Mouse (Mus musculus): ENCODE measurements around the gene Gfm2. TPM values are rescaled to one million over a fixed set of nuclear protein-coding genes. Genes with fewer than 3 reads are reported as not detected.
"Not testable (repeated sequence)": the region's sequence is repeated elsewhere in the genome, so short reads cannot be mapped to it uniquely, and the experiment has no call there.

The Gfm2 gene
- total RNA-seq (2018; cell fraction: chromatin; rRNA removed) = 100 to 1,000 TPM in 14 of 26 experiments, 10 to 100 TPM in 12; 34.0 to 178 (median 108) TPM
- total RNA-seq (2018; cell fraction: cytosol; rRNA removed) = 10 to 100 TPM; 12.9 to 26.3 (median 20.0) TPM
- 100 to 1,000 TPM in 1 of 26 experiments, 10 to 100 TPM in 25; 25.4 to 104 (median 52.0) TPM for total RNA-seq (2018; cell fraction: nucleus; rRNA removed)
- 18.1 to 28.5 TPM (median 20.5 TPM) in 3 replicates for polyA plus RNA-seq (2018)

- 1% methylated on average over 51 of the region's 57 CpGs for WGBS (ENCODE audit: missing documents)
- peaks cover 48% of the 10 kb centered on the region for H3K79me2 ChIP-seq (ENCODE audit: inconsistent target)
- peaks cover 26% of the 10 kb centered on the region for H3K36me3 ChIP-seq (ENCODE audit: inconsistent target)
- H3K4me3 ChIP-seq (ENCODE audit: inconsistent target) = peak within 1 kb of the TSS; percentile 81
- peak within 1 kb of the TSS; percentile 69 for H3K27ac ChIP-seq
These were observed at the start of gene Gfm2, which contains the start of gene Nsa2 for GRCm38 (mm10) chr13:97137466-97138400. Gene Gfm2 (plus strand): TSS chr13:97137937. Gene Nsa2 (minus strand): TSS chr13:97137937.

- 89% methylated on average over 3 of the region's 3 CpGs for WGBS (ENCODE audit: missing documents)
- H3K79me2 ChIP-seq (ENCODE audit: inconsistent target) = no peaks in the 10 kb centered on the region
- no peaks in the 10 kb centered on the region for H3K36me3 ChIP-seq (ENCODE audit: inconsistent target)
- H3K27ac ChIP-seq = no peak overlapping the region
- no peak overlapping the region for H3K4me3 ChIP-seq (ENCODE audit: inconsistent target)
These were observed 49.6 kb upstream of the Gfm2 start for GRCm38 (mm10) chr13:97088183-97088582.

DNA sequence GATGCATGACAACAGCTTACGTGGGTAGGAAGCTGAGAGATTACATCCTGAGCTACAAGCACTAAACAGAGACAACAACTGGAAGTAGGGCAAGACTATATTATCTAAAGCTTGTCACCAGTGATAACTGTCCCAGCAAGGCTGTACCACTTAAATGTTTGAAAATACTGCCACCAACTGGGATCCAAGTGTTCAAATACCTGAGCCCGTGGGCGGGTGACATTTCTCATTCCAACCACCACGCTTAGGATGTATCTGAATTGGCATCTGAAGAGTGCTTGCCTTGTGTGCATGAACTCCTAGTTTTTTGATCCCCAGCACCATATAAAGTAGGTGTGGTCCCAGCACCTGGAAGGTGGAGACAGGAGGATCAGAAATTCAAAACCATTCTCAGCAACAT lies 42.0 kb upstream of the Gfm2 start:
- no peak overlapping the region for H3K4me3 ChIP-seq (ENCODE audit: inconsistent target)
- H3K79me2 ChIP-seq (ENCODE audit: inconsistent target) = no peaks in the 10 kb centered on the region
- H3K36me3 ChIP-seq (ENCODE audit: inconsistent target) = no peaks in the 10 kb centered on the region
- H3K27ac ChIP-seq = no peak overlapping the region
- WGBS (ENCODE audit: missing documents) = 82% methylated on average over 4 of the region's 4 CpGs

DNA sequence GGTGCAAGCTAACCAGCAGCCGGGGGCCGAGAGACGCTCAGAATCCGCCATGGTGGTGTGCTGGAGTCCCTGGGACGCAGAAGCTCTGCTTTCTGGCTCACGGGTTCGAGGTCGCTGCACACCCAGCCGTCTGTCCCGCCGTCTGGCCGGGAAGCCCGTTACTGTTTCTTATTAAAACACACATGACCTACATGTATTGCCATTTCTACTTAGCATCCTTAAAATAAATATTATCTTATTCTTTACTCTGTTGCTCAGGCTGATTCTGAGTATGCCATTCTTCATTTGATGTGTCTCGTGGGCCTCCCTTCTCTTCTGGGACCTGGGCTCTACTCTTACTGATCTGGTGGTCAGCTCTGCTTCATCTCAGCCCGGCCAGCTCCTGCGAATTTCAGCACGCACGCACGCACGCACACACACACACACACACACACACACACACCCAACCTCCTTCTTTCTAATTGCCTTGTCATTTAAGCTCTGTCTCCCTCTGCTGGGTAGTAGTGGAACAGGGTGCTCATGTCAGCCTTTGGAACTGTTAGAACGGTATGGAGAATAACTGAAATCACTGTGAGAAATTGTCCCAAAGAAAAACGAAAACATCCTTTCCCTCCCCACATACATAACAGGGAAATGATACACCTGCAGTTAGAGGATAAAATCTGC lies 38.4 kb upstream of the Gfm2 start, which contains the start of gene Gm6169:
Gene Gm6169 (minus strand): TSS at position 51 of the 666 bp plus-strand sequence.
- no peak within 1 kb of the TSS for H3K4me3 ChIP-seq (ENCODE audit: inconsistent target)
- no peak within 1 kb of the TSS for H3K27ac ChIP-seq
- H3K79me2 ChIP-seq (ENCODE audit: inconsistent target) = no peaks in the 10 kb centered on the region
- no peaks in the 10 kb centered on the region for H3K36me3 ChIP-seq (ENCODE audit: inconsistent target)
- WGBS (ENCODE audit: missing documents) = 55% methylated on average over 18 of the region's 22 CpGs

DNA sequence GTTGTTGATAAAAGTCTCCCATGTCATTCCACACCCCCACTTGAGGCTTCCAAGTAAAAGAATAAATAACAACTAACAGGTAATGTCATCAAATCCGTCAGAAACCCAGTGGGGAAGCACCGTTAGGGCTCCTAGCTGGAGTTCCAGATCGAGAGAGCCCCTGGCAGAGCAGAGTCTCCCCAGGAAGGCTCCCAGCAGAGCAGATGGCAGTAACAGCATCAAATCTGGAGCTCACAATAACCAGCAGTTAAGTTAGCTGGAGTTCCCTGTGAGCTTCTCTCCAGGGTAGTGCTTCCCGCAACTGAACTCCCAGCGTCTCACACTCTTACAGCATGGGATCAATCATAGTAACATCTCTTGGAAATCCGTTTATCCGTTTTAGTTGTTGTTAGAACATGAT lies 32.7 kb upstream of the Gfm2 start:
- 93% methylated on average over 7 of the region's 7 CpGs for WGBS (ENCODE audit: missing documents)

DNA sequence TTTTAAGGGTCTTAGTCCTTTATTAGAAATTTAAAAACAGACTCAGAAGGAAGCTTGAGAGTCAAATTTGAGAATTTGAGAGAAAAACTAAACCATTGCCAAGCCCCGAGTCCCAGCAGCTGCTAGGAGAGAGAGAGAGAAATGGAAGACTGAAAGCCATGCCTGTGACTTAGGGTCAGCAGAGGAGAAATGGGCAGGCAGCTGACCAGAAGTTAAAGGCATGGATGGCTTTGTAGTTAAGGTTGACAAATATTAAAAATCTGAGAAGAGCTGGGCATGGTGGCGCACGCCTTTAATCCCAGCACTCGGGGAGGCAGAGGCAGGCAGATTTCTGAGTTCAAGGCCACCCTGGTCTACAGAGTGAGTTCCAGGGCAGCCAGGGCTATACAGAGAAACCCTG lies 30.0 kb upstream of the Gfm2 start:
- 96% methylated on average over 4 of the region's 4 CpGs for WGBS (ENCODE audit: missing documents)
- H3K4me3 ChIP-seq (ENCODE audit: inconsistent target); H3K27ac ChIP-seq; H3K79me2 ChIP-seq (ENCODE audit: inconsistent target); H3K36me3 ChIP-seq (ENCODE audit: inconsistent target): not testable (repeated sequence)

More for the DNA sequence above, 32.7 kb upstream of the Gfm2 start:
- H3K79me2 ChIP-seq (ENCODE audit: inconsistent target) = no peaks in the 10 kb centered on the region
- no peaks in the 10 kb centered on the region for H3K36me3 ChIP-seq (ENCODE audit: inconsistent target)
- no peak overlapping the region for H3K27ac ChIP-seq
- no peak overlapping the region for H3K4me3 ChIP-seq (ENCODE audit: inconsistent target)

DNA sequence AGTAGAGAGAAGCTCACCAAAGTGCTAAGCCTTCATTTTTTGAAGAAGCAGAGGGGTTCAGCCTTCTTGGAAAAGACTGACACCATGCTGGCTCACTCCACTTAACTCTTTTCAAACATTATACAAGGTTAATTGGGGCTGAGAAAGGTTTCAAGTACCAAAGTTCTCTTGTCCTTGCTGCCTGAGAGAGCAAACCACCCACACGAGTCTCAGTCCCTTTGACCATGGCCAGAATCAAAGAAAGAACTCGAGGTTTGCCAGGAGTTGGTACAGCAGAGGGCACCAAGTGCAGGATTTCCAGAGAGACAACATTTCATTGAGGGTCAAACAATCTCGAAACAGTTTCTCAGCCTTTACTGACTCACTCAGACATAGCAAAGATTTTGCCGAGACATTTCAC lies 28.7 kb upstream of the Gfm2 start:
- H3K27ac ChIP-seq = no peak overlapping the region
- no peaks in the 10 kb centered on the region for H3K79me2 ChIP-seq (ENCODE audit: inconsistent target)
- H3K4me3 ChIP-seq (ENCODE audit: inconsistent target) = no peak overlapping the region
- 96% methylated on average over 4 of the region's 4 CpGs for WGBS (ENCODE audit: missing documents)
- H3K36me3 ChIP-seq (ENCODE audit: inconsistent target) = no peaks in the 10 kb centered on the region

- Histone ChIP-seq H3K36me3 (ENCODE audit: inconsistent target) (no peaks in the 10 kb centered on the region), H3K79me2 (ENCODE audit: inconsistent target) (no peaks in the 10 kb centered on the region), H3K27ac (no peak overlapping the region), H3K4me3 (ENCODE audit: inconsistent target) (no peak overlapping the region)
- WGBS (ENCODE audit: missing documents) = 93% methylated on average over 3 of the region's 3 CpGs
These were observed 16.4 kb upstream of the Gfm2 start for GRCm38 (mm10) chr13:97121341-97121740.

GRCm38 (mm10) chr13:97129654-97130053 lies 8.1 kb upstream of the Gfm2 start:
- H3K27ac ChIP-seq; H3K79me2 ChIP-seq (ENCODE audit: inconsistent target); H3K4me3 ChIP-seq (ENCODE audit: inconsistent target): not testable (repeated sequence)
- peaks cover 27% of the 10 kb centered on the region for H3K36me3 ChIP-seq (ENCODE audit: inconsistent target)
- WGBS (ENCODE audit: missing documents) = no CpG with 5 or more reads among the region's 4 CpGs

- not testable (repeated sequence) for H3K4me3 ChIP-seq (ENCODE audit: inconsistent target); H3K79me2 ChIP-seq (ENCODE audit: inconsistent target); H3K27ac ChIP-seq
- peaks cover 33% of the 10 kb centered on the region for H3K36me3 ChIP-seq (ENCODE audit: inconsistent target)
- no CpG with 5 or more reads among the region's 2 CpGs for WGBS (ENCODE audit: missing documents)
These were observed 7.3 kb upstream of the Gfm2 start for GRCm38 (mm10) chr13:97130413-97130812.

DNA sequence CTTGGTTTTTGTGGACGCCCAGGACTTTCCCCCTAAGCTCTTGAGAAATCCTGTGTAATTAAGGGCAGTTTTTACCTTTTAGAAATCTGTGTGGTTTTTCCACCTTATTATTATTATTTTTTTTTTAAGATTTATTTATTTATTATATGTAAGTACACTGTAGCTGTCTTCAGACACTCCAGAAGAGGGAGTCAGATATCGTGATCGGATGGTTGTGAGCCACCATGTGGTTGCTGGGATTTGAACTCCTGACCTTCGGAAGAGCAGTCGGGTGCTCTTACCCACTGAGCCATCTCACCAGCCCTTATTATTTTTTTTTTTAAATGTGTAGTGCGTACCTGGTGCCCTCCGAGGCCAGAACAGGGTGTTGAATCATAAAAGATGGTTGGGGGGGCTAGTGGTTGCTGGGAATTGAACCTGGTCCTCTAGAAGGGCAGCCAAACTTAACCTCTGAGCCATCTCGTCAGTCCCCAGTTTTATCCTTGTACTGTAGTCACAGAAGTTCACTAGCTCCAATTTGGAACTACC lies 731 bp downstream of the Gfm2 start:
- H3K27ac ChIP-seq = peak overlapping the region; percentile 69
- 23% methylated on average over 8 of the region's 8 CpGs for WGBS (ENCODE audit: missing documents)
- peak overlapping the region; percentile 81 for H3K4me3 ChIP-seq (ENCODE audit: inconsistent target)
- H3K36me3 ChIP-seq (ENCODE audit: inconsistent target) = peaks cover 29% of the 10 kb centered on the region
- H3K79me2 ChIP-seq (ENCODE audit: inconsistent target) = peaks cover 48% of the 10 kb centered on the region

DNA sequence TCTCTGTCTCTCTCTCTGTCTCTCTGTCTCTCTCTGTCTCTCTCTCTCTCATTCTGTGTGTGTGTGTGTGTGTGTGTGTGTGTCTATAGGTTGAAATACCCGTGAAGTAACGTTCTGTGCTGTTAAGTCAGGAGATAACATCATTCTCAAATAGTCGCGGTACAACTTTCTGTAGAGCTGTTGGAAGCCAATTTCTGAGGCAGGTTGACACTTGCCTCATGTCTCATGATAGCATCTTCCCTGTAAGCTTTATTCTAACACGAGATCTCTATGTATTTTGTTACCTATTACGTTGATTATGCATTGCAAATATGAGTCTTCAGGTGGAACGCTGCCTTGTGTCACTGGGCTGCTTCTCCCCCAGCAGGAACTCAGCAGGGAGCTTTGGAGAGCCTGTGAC lies 4.6 kb downstream of the Gfm2 start:
- Histone ChIP-seq H3K4me3 (ENCODE audit: inconsistent target) (no peak overlapping the region), H3K36me3 (ENCODE audit: inconsistent target) (peaks cover 25% of the 10 kb centered on the region), H3K27ac (no peak overlapping the region), H3K79me2 (ENCODE audit: inconsistent target) (peaks cover 25% of the 10 kb centered on the region)
- 95% methylated on average over 7 of the region's 7 CpGs for WGBS (ENCODE audit: missing documents)

- no peak overlapping the region for H3K4me3 ChIP-seq (ENCODE audit: inconsistent target)
- 0 out of 2 replicates have a peak, but pooled peaks cover under 1% of the 10 kb centered on the region for H3K79me2 ChIP-seq (ENCODE audit: inconsistent target)
- H3K36me3 ChIP-seq (ENCODE audit: inconsistent target) = peaks cover 55% of the 10 kb centered on the region
- H3K27ac ChIP-seq = no peak overlapping the region
- 66% methylated on average over 4 of the region's 4 CpGs for WGBS (ENCODE audit: missing documents)
These were observed 8.1 kb downstream of the Gfm2 start for GRCm38 (mm10) chr13:97145834-97146233.

DNA sequence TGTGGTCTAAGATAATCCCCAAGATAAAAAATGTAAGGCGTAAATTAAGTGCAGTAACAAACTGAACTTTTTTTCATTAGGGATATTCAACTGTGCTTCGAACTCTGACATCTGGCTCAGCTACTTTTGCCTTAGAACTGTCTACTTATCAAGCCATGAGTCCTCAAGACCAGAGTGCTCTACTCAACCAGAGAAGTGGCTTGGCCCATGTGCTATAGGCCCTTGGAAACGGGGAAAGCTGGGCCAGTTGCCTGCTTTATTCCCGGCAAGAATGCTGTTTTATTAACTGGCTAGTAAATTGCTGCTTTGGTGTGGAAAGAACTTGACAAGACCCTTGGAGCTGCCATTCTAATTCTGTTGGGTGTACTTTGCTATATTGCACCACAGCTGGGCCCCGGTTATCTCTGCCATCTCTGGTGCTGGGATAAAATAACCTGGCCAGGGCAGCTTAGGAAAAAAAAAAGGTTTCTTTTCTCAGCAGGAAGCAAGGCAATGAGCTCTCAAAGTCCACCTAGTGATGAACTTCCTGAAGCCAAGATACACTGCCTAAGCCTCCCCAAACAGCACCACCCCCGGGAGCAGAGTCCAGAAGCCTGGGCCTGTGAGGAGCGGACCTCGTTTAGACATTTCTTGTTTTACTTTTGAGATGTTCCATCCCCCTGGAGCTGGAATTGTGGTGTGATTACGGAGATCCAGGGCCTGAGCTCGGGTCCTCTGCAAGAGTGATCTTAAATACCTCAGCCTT lies 38.0 kb downstream of the Gfm2 start:
- no peak overlapping the region for H3K4me3 ChIP-seq (ENCODE audit: inconsistent target)
- H3K79me2 ChIP-seq (ENCODE audit: inconsistent target) = no peaks in the 10 kb centered on the region
- peaks cover 85% of the 10 kb centered on the region for H3K36me3 ChIP-seq (ENCODE audit: inconsistent target)
- 95% methylated on average over 10 of the region's 10 CpGs for WGBS (ENCODE audit: missing documents)
- no peak overlapping the region for H3K27ac ChIP-seq

Data from macrophage (primary cell).